Mouse (Mus musculus) lung, postnatal 14 days (tissue): ENCODE measurements around the gene Gper1.
A peak's percentile ranks its signal among the peaks of the same experiment; 100 is the strongest.

Experiments used
- DNase-seq: peaks from one replicate; pipeline ENCODE4 v3.0.0; 2021

The Gper1 gene

DNA sequence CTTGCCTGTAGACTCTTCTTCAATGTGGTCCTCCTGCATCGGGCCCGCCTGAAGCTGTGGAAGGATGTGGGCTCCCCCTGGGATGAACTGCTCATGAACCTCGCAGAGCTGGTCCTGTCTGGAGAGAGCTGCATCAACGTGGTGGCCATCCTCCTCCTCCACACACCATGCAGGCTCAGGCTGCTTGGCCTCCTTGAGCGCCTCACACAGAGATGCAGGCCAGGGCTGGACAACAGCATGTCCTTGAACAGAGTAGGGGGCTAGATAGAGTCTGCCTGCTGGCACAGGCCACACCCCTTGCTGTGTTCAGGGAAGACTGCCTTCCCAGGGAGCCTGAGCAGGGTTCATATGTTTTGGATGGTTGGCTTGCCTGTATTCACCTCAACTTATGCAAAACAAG lies 8.0 kb upstream of the Gper1 start:
- no peak for DNase-seq

GRCm38 (mm10) chr5:139416942-139417341 lies 6.0 kb upstream of the Gper1 start:
- DNase-seq, result no peak

DNA sequence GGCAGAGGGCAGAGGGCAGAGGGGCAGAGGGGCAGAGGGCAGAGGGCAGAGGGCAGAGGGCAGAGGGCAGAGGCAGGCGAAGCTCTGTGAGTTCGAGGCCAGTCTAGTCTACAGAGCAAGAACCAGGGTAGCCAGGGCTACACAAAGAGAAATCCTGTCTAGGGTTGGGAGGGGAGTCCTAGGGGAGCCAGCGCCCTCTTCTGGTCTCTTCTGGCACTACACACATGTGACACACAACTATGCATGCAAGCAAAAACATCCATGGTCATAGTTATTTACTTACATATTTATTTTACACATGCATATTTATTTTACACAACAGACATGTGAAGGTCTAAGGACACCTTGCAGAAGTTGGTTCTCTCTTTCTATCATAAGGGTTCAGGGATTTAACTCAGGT lies 5.5 kb upstream of the Gper1 start:
- no peak for DNase-seq

- no peak for DNase-seq
These were observed 4.8 kb upstream of the Gper1 start for GRCm38 (mm10) chr5:139418110-139418509.

DNA sequence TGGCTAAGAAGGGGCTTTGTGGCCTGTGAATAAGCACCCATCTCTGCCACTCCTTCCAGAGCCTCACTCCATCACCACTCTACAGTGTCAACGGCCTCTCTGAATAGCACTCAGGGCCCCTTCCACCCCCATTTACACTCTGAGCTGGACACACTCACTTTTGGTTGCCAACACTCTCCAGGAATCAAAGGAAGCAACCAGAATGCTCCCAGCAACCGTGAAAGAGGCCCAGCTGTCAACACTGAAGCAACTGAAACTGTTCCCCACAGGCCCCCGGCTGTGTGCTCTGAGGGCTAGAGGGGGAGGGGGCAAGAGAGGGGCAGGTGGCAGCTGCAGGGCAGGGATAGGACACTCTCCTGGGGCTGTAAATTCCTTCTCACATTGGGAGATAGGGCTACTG lies 4.3 kb upstream of the Gper1 start:
- no peak for DNase-seq

- no peak for DNase-seq
These were observed 2.2 kb downstream of the Gper1 start for GRCm38 (mm10) chr5:139425198-139425597.

DNA sequence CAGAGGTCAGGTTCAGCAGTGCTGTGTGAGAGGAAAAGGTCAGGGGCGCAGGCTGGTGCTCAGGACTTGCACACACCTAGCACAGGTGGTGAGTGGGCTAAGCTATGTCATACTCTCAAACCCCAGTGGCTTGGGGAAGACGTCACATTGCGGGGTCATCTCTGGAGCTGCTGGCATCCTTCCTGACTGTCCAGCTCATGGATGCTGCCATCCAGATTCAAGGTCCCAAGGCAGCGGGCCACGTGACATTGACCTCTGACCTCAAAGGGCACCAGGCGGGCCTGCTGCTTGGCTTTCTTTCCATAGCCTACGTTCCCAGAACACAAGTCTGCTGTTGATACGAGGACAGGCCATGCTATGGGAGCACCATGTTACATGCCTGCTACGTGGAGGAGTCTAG lies 4.0 kb downstream of the Gper1 start:
- no peak for DNase-seq

DNA sequence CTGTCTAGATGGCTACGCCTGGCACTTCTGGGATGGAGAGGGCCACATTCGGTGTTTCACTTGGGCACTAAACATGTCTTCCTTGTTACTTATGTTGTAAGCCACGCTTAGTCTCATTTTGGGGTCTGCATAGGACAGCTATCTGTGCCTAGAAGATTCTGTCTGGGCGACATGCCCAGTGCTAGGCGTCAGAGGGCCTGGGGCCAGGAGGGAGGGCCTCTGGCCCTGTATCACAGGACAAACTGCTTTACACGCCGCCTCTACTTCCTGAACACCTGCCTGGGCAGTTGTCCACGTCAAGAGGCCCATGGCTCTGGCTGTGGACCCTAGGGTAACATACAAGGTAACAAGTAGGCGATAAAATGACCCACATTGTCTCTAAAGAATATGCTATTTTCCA lies 5.0 kb downstream of the Gper1 start:
- peak; percentile 60 for DNase-seq

DNA sequence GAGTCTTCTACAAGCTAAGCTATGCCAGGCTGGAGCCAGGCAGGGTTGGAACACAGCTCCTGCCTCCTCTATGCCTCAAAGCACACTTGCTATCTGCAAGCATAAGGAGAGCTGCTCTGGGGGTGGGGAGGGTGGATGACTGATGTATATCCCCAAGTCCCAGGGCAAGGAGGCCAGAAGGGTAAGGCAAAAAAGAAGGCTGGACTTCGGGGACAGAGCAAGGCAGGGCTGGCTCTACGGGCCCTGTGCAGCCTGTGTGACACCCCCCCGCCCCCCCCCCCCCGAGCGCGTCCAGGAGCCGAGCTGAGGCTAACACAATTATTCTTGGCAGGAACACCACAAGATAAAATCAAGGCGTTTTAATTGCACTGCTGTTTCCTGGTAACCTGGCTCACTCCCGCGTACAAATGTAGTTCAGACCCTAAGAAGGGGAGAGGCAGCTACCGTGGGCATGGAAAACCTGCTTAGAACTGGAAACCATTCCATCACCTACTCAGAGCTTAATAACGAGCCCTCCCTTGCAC lies 6.9 kb downstream of the Gper1 start:
- DNase-seq, result no peak

GRCm38 (mm10) chr5:139432333-139432732 lies 9.4 kb downstream of the Gper1 start:
- DNase-seq, result no peak

GRCm38 (mm10) chr5:139432747-139433508 lies 10.0 kb downstream of the Gper1 start:
- DNase-seq, result no peak

DNA sequence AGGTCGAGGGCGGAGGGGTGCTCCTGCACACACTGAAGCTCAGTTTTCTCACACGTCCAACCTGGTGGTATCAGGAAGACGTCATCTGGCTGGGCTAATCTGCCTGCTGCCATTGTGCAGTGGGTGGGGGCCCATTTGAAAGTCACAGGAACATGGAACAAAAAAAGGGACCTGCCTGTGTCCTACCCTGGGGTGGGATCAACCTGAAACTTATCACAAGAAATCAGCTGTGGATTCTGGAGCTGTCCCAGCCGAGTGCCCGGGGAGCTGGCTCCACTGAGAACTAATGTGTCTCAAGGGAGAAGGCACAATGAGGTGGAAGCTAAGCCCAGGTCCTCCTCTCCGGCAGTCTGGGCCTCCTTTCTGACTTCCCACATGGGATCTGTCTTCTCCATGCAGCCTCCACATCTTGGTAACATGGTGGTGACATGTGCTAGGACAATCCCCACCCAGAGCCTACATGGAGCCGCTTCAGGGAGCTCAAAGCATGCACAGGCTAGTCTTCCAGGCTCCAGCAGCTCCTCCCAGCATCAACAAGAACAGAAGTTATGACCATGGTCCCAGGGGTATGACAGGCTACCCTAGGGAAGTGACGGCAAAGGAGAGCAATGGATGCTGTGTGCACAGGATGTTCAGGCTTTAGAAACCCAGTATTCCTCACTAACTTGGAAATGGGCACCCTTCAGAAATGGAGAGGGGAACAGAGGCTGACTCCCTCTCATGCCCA lies 11.1 kb downstream of the Gper1 start:
- no peak for DNase-seq

- DNase-seq, result no peak
These were observed 12.0 kb downstream of the Gper1 start for GRCm38 (mm10) chr5:139434940-139435339.

DNA sequence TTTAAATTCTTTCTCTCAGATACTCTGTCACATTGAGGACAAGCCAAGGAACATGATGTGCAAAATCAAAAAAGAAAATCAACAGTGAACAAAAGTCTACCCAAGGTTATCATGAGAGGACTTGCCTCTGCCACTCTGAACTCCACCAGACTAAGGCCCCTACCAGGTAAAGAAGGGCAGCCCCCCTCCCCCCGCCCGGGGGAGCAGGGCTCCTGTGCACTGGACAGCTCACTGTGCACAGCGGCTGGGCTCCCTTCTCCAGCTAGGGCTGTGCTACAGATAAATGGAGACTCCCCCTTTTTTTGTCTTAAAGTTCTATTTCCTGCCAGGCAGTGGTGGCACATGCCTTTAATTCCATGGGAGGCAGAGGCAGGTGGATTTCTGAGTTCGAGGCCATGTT lies 14.8 kb downstream of the Gper1 start:
- no peak for DNase-seq

DNA sequence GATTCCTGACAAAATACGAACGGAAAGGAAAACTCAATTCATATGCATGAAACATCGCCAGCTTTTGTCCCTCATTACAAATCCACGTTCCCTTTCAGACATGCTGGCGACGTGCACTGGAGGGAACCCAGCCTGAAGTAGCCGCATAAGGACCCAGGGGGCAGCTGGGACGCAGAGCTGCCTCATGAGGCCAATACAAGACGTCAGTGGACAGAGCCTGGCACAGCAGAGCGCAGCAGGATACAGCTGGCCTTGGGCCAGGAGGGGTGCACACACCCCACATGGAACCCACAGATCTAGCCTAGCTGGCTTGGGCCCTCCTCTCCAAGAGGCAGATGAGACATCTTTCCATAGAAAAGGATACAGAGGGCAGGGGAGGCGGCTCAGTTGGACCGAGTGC lies 15.5 kb downstream of the Gper1 start:
- DNase-seq, result no peak

- DNase-seq, result no peak
These were observed 17.5 kb downstream of the Gper1 start for GRCm38 (mm10) chr5:139440451-139440850.

- no peak for DNase-seq
These were observed 18.2 kb downstream of the Gper1 start for GRCm38 (mm10) chr5:139440926-139441725.

- DNase-seq, result no peak
These were observed 18.7 kb downstream of the Gper1 start for GRCm38 (mm10) chr5:139441726-139442018.

- no peak for DNase-seq
These were observed 19.5 kb downstream of the Gper1 start for GRCm38 (mm10) chr5:139442428-139442827.

DNA sequence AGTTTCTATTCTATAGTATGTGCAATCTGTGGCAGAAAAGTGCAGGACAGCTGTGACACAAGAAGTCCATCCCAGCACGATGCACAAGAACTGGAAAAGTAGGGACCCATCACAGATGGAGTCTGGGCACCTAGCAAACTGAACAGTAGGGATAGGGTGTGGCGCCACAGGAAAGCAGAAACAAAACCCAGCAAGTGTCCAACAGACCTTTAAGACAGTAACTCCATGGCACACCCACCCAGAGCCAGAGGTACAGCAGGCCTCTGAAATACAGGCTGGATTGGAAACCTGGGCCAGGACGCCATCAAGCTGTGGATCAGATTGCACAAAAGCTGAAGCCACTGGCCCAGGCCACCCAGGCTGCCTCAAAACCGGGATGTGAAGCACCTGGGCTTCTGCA lies 20.0 kb downstream of the Gper1 start:
- no peak for DNase-seq

- peak; percentile 33 for DNase-seq
These were observed 22.3 kb downstream of the Gper1 start for GRCm38 (mm10) chr5:139445258-139445657.

DNA sequence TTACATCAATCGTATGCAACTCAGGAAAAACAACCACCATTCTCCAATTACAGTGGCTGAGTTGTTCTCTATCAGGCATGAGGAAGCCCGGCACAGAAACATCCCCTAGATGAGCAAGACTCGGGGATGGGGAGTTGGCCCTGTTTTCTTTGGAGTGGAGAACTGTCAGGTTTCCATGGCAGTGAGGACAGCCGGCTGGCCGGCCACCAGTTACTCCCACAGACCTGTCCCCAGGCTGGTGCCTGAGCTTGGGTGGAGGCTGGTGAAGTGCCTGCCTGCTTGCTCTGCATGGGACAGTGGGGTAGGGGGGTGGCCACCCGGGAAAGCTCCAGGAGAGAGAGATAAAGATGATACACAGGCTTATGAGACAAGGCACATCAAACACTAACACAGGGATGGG lies 25.1 kb downstream of the Gper1 start:
- DNase-seq, result no peak

- DNase-seq, result peak; percentile 61
These were observed 26.3 kb downstream of the Gper1 start for GRCm38 (mm10) chr5:139449161-139449791.
